Mouse (Mus musculus): Measurements from ENCODE around the gene Chrm3. TPM values are rescaled to one million over a fixed set of nuclear protein-coding genes. Genes with fewer than 3 reads are reported as not detected.
"Not testable (repeated sequence)": the region's sequence is repeated elsewhere in the genome, so short reads cannot be mapped to it uniquely, and the experiment has no call there.

Chrm3 gene
- 0.08 and 0.53 TPM in 2 replicates for polyA plus RNA-seq (2014; fragmentation: Nextera tagmentation; extraction: Ambion mirVana)

DNA sequence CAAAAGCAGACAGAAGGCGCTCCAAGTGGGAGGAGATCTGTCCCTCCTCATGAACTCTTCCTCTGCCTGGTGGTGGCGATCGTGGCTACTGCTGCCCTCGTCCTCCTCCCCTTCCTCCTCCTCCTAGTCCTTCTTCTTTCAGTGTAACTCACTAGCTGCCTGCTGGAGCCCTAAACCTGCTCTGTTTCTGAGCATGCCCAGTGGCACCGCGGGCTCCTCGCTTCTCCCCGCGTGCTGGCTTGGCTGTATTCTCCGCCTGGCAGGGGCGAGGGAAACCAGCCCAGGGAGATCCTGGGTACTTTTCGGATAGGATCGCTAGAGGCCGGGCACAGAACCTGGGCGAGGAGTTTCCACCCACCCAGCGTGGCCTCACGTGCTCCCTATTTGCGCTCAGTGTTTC is at the start of gene Chrm3:
Chrm3 (minus strand) TSS at position 71 of the 400 bp plus-strand sequence.
- Histone ChIP-seq H3K27ac (ENCODE audit: low read depth, low read length) (no peak within 1 kb of the TSS), H3K27me3 (ENCODE audit: control insufficient read depth, insufficient read depth, low read length) (peaks cover 34% of the 10 kb centered on the region), H3K4me2 (replicated peaks; ENCODE audit: low read depth, low read length) (peak within 1 kb of the TSS; percentile 92), H3K9ac (ENCODE audit: low read depth, low read length) (peak within 1 kb of the TSS; percentile 59; the same call in 1 of the 2 replicates), H3K4me1 (replicated peaks; ENCODE audit: control insufficient read depth, insufficient read depth, low read length) (no peaks in the 10 kb centered on the region; the same call in 1 of the 2 replicates), H3K4me3 (ENCODE audit: low read depth, low read length) (peak within 1 kb of the TSS; percentile 47), H3K9me3 (ENCODE audit: control insufficient read depth, low read length) (no peaks in the 10 kb centered on the region), H3K36me3 (ENCODE audit: control insufficient read depth, insufficient read depth, low read length) (no peaks in the 10 kb centered on the region)
- DNase-seq (ENCODE audit: low spot score) (peak; percentile 72), ATAC-seq (ENCODE audit: low FRiP score) (peak; percentile 89)
- WGBS, result 3% methylated on average over 18 of the region's 18 CpGs

GRCm38 (mm10) chr13:10394364-10394763 is 33.7 kb upstream of the Chrm3 start:
- WGBS, result 85% methylated on average over 2 of the region's 2 CpGs
- DNase-seq (ENCODE audit: low spot score), result no peak

GRCm38 (mm10) chr13:10375487-10375886 is 14.8 kb upstream of the Chrm3 start:
- not testable (repeated sequence) for H3K4me2 ChIP-seq (replicated peaks; ENCODE audit: low read depth, low read length); H3K27me3 ChIP-seq (ENCODE audit: control insufficient read depth, insufficient read depth, low read length); H3K4me1 ChIP-seq (replicated peaks; ENCODE audit: control insufficient read depth, insufficient read depth, low read length); H3K27ac ChIP-seq (ENCODE audit: low read depth, low read length); H3K9me3 ChIP-seq (ENCODE audit: control insufficient read depth, low read length); DNase-seq (ENCODE audit: low spot score); H3K36me3 ChIP-seq (ENCODE audit: control insufficient read depth, insufficient read depth, low read length); H3K4me3 ChIP-seq (ENCODE audit: low read depth, low read length); H3K9ac ChIP-seq (ENCODE audit: low read depth, low read length)
- peak; percentile 63; the same call in 1 of the 2 replicates for ATAC-seq (ENCODE audit: low FRiP score)

More at GRCm38 (mm10) chr13:10394364-10394763, 33.7 kb upstream of the Chrm3 start:
- H3K36me3 ChIP-seq (ENCODE audit: control insufficient read depth, insufficient read depth, low read length), result no peaks in the 10 kb centered on the region
- H3K9ac ChIP-seq (ENCODE audit: low read depth, low read length), result no peak overlapping the region
- H3K4me1 ChIP-seq (replicated peaks; ENCODE audit: control insufficient read depth, insufficient read depth, low read length), result no peaks in the 10 kb centered on the region
- ATAC-seq (ENCODE audit: low FRiP score), result no peak
- no peak overlapping the region for H3K4me3 ChIP-seq (ENCODE audit: low read depth, low read length)
- no peak overlapping the region for H3K27ac ChIP-seq (ENCODE audit: low read depth, low read length)
- H3K9me3 ChIP-seq (ENCODE audit: control insufficient read depth, low read length), result no peaks in the 10 kb centered on the region
- H3K4me2 ChIP-seq (replicated peaks; ENCODE audit: low read depth, low read length), result no peak overlapping the region
- no peaks in the 10 kb centered on the region for H3K27me3 ChIP-seq (ENCODE audit: control insufficient read depth, insufficient read depth, low read length)

- Histone ChIP-seq H3K27me3 (ENCODE audit: control insufficient read depth, insufficient read depth, low read length) (peaks cover 34% of the 10 kb centered on the region), H3K9ac (ENCODE audit: low read depth, low read length) (peak overlapping the region; percentile 59; the same call in 1 of the 2 replicates), H3K4me2 (replicated peaks; ENCODE audit: low read depth, low read length) (peak overlapping the region; percentile 92), H3K36me3 (ENCODE audit: control insufficient read depth, insufficient read depth, low read length) (no peaks in the 10 kb centered on the region), H3K4me3 (ENCODE audit: low read depth, low read length) (peak overlapping the region; percentile 47), H3K4me1 (replicated peaks; ENCODE audit: control insufficient read depth, insufficient read depth, low read length) (no peaks in the 10 kb centered on the region; the same call in 1 of the 2 replicates), H3K27ac (ENCODE audit: low read depth, low read length) (no peak overlapping the region), H3K9me3 (ENCODE audit: control insufficient read depth, low read length) (no peaks in the 10 kb centered on the region)
- ATAC-seq (ENCODE audit: low FRiP score) (peak; percentile 84), DNase-seq (ENCODE audit: low spot score) (peak; percentile 64)
- WGBS, result under 1% methylated on average over 45 of the region's 60 CpGs
Measured at GRCm38 (mm10) chr13:10360199-10360694, 400 bp downstream of the Chrm3 start.

DNA sequence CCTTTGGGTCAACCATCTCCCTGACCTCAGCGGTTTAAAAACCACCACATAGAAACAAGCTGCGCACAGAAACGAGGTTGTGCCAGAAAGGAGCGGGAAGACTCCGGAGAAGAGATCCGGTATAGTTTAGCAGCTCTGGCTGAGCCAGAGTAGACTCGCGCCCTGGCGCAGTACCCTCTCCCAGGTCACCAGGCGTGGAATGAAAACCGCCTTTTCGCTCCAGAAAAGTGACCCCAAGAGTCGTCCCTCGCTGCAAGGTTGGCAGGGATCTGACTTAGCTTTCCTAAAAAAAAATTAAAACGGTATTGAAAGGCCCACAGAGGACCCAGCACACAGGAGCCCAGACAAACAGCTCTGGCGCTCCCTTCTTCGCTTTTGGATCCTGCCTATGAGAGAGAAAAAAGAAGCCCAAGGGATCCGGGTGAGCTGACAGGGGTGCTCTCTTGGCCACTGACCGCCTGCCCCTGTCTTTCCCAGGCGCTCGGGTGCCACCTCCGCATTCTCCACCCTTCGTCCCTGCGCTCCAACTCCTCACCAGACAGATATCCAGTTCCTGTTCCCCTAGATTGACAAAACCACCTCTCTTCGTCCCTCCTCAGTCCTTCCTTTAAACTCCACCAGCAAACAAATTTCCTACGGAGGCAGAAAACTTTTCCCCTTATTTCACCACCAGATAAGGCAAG is 990 bp downstream of the Chrm3 start:
- Histone ChIP-seq H3K4me1 (replicated peaks; ENCODE audit: control insufficient read depth, insufficient read depth, low read length) (no peaks in the 10 kb centered on the region; the same call in 1 of the 2 replicates), H3K4me3 (ENCODE audit: low read depth, low read length) (peak overlapping the region; percentile 47), H3K27ac (ENCODE audit: low read depth, low read length) (no peak overlapping the region), H3K36me3 (ENCODE audit: control insufficient read depth, insufficient read depth, low read length) (no peaks in the 10 kb centered on the region), H3K9me3 (ENCODE audit: control insufficient read depth, low read length) (no peaks in the 10 kb centered on the region), H3K9ac (ENCODE audit: low read depth, low read length) (peak overlapping the region; percentile 59; the same call in 1 of the 2 replicates), H3K4me2 (replicated peaks; ENCODE audit: low read depth, low read length) (peak overlapping the region; percentile 92), H3K27me3 (ENCODE audit: control insufficient read depth, insufficient read depth, low read length) (peaks cover 34% of the 10 kb centered on the region)
- 2% methylated on average over 26 of the region's 26 CpGs for WGBS
- peak; percentile 49 for DNase-seq (ENCODE audit: low spot score)
- 0 out of 2 replicates have a peak, but pooled peaks have one; percentile 15 for ATAC-seq (ENCODE audit: low FRiP score)

GRCm38 (mm10) chr13:10355796-10356195 is 4.9 kb downstream of the Chrm3 start:
- Histone ChIP-seq H3K27me3 (ENCODE audit: control insufficient read depth, insufficient read depth, low read length) (peaks cover 22% of the 10 kb centered on the region), H3K36me3 (ENCODE audit: control insufficient read depth, insufficient read depth, low read length) (no peaks in the 10 kb centered on the region), H3K9me3 (ENCODE audit: control insufficient read depth, low read length) (no peaks in the 10 kb centered on the region), H3K4me3 (ENCODE audit: low read depth, low read length) (no peak overlapping the region), H3K9ac (ENCODE audit: low read depth, low read length) (no peak overlapping the region), H3K27ac (ENCODE audit: low read depth, low read length) (no peak overlapping the region), H3K4me2 (replicated peaks; ENCODE audit: low read depth, low read length) (no peak overlapping the region), H3K4me1 (replicated peaks; ENCODE audit: control insufficient read depth, insufficient read depth, low read length) (no peaks in the 10 kb centered on the region)
- ATAC-seq (ENCODE audit: low FRiP score) (no peak), DNase-seq (ENCODE audit: low spot score) (no peak)
- 84% methylated on average over 5 of the region's 5 CpGs for WGBS

DNA sequence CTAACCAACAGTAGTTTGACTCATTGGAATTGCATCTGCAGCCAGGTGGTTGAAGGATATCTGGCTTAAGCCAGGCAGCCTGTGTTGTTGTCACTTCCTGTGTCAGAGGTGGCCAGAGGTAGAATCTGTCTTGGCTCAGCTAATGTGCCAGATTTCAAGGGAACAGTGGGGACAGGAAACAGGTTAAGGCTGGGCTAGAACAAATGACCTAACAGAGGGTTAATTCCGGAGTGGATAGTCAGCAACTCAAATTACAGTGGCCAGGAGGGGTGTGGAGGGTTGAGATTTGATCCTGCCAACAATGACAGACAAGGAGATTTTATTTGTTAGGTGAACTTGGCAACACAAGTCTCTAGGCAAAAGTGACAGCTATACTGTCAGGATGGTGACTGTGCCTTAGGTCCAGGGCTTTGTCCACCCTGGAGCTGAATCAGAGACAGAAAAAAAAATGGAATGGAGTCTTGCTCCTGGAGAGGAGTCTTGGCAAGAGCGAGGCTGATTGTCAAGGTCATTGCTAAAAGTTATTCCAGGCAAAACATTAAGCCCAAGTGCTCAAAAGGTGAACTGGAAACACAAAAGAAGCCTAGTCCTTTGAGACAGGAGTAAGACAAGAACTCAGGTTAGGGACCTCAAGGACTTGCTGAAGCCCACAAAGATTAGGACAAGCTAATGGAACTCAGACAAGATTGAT is 5.6 kb downstream of the Chrm3 start:
- Histone ChIP-seq H3K36me3 (ENCODE audit: control insufficient read depth, insufficient read depth, low read length) (no peaks in the 10 kb centered on the region), H3K27ac (ENCODE audit: low read depth, low read length) (no peak overlapping the region), H3K4me2 (replicated peaks; ENCODE audit: low read depth, low read length) (no peak overlapping the region), H3K9ac (ENCODE audit: low read depth, low read length) (no peak overlapping the region), H3K4me3 (ENCODE audit: low read depth, low read length) (no peak overlapping the region), H3K9me3 (ENCODE audit: control insufficient read depth, low read length) (no peaks in the 10 kb centered on the region), H3K4me1 (replicated peaks; ENCODE audit: control insufficient read depth, insufficient read depth, low read length) (no peaks in the 10 kb centered on the region), H3K27me3 (ENCODE audit: control insufficient read depth, insufficient read depth, low read length) (peaks cover 17% of the 10 kb centered on the region)
- DNase-seq (ENCODE audit: low spot score) (no peak), ATAC-seq (ENCODE audit: low FRiP score) (no peak)
- WGBS, result 69% methylated on average over 2 of the region's 2 CpGs

- ATAC-seq (ENCODE audit: low FRiP score), result no peak
- no peaks in the 10 kb centered on the region for H3K9me3 ChIP-seq (ENCODE audit: control insufficient read depth, low read length)
- no peak overlapping the region for H3K4me2 ChIP-seq (replicated peaks; ENCODE audit: low read depth, low read length)
- DNase-seq (ENCODE audit: low spot score), result no peak
- no peaks in the 10 kb centered on the region for H3K36me3 ChIP-seq (ENCODE audit: control insufficient read depth, insufficient read depth, low read length)
- no peak overlapping the region for H3K27ac ChIP-seq (ENCODE audit: low read depth, low read length)
- H3K9ac ChIP-seq (ENCODE audit: low read depth, low read length), result no peak overlapping the region
- no peaks in the 10 kb centered on the region for H3K27me3 ChIP-seq (ENCODE audit: control insufficient read depth, insufficient read depth, low read length)
- no peak overlapping the region for H3K4me3 ChIP-seq (ENCODE audit: low read depth, low read length)
- no peaks in the 10 kb centered on the region for H3K4me1 ChIP-seq (replicated peaks; ENCODE audit: control insufficient read depth, insufficient read depth, low read length)
- 93% methylated on average over 1 of the region's 1 CpGs for WGBS
Measured at GRCm38 (mm10) chr13:10352141-10352540, 8.5 kb downstream of the Chrm3 start.
